Mouse (Mus musculus) intestine, embryonic 16.5 days (tissue): ENCODE results near the gene Hoxd3. TPM values are rescaled to one million over a fixed set of nuclear protein-coding genes. Genes with fewer than 3 reads are reported as not detected.
A peak's percentile ranks its signal among the peaks of the same experiment; 100 is the strongest.

Source experiments
- ATAC-seq: fragments of 200-750 bp; cut with Nextera tagmentation; 2 replicates; pipeline ENCODE4 v1.8.0; 2017; ENCODE audit warnings: moderate TSS enrichment, moderate library complexity
- H3K27ac ChIP-seq: fragments of 300-500 bp; sonication (generic); 2 replicates; pipeline ENCODE4 v1.5.1; 2014; ENCODE audit warnings: mild to moderate bottlenecking, low read length
- H3K27me3 ChIP-seq: fragments of 300-500 bp; sonication (generic); replicated peaks from 2 replicates; pipeline ENCODE4 v1.6.1; 2014; ENCODE audit warnings: low read length, control low read depth, mixed read lengths; ENCODE audit not compliant: control insufficient read depth, insufficient read depth
- H3K36me3 ChIP-seq: fragments of 300-500 bp; sonication (generic); 2 replicates; pipeline ENCODE4 v1.6.1; 2014; ENCODE audit warnings: low read length, control low read depth; ENCODE audit not compliant: control insufficient read depth, insufficient read depth
- H3K4me1 ChIP-seq: fragments of 300-500 bp; sonication (generic); 2 replicates; pipeline ENCODE4 v1.6.1; 2014; ENCODE audit warnings: low read length, control low read depth, mixed read lengths; ENCODE audit not compliant: control insufficient read depth, insufficient read depth
- H3K4me2 ChIP-seq: fragments of 300-500 bp; sonication (generic); 2 replicates; pipeline ENCODE4 v1.6.1; 2014; ENCODE audit warnings: low read depth, low read length, control low read depth
- H3K4me3 ChIP-seq: fragments of 300-500 bp; sonication (generic); 2 replicates; pipeline ENCODE4 v1.5.1; 2014; ENCODE audit warnings: mild to moderate bottlenecking, low read length
- H3K9ac ChIP-seq: fragments of 300-500 bp; sonication (generic); 2 replicates; pipeline ENCODE4 v1.6.1; 2014; ENCODE audit warnings: low read depth, low read length
- H3K9me3 ChIP-seq: fragments of 300-500 bp; sonication (generic); 2 replicates; pipeline ENCODE4 v1.6.1; 2016; ENCODE audit warnings: low read length, control low read depth; ENCODE audit not compliant: control insufficient read depth
- WGBS: fragments of 180-500 bp; shearing (Covaris S2); extraction: QIAGEN DNeasy Blood & Tissue Kit; methylation state at CpG from one replicate; pipeline ENCODE4 v1.1.7; 2014; 5-methylcytosine and 5-hydroxymethylcytosine counted together
- polyA plus RNA-seq: library from polyadenylated mRNA; unstranded; fragments of >200 nt; fragmentation: Nextera tagmentation; extraction: Ambion mirVana; gene quantifications from 2 replicates; pipeline ENCODE4 v1.2.1, GENCODE M21; 2015

Gene Hoxd3
- polyA plus RNA-seq, 1 experiment from 2014 or later, result 15.1 TPM

DNA sequence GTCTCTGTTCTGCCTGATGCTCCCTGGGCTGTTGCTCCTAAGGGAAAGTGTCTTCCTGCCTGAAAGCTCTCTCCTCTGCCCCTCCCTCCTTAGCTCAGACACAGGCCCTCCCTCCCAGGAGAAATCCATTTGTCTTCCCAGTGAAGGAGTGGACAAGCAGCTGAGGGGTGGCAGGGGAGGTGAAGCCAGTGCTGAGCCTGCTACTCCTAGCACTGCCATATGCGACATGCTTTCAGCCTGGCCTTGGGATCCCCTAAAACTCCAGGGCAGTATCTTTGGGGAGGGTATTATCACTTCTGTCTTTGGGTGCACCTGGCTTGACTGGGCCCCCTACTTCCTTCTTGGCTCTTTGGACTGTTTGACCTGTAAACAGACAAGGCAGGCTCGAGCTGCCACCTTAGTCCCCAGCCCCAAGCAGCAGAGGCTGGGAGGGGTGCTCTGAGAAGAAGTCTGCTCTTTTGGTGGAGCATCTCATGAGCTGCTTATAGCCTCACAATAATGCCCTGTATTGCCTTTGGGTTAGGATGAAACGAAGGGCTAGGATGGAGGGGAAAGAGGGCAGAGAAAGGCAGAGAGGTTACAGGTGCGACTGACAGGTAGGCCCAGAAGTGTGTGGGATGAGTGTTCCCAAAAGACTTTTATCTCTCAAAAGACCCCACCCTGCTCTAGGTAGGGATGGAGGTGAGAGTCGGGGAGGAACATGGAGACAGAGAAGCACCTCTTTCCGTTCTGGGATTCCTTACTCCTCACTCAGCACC lies 34.0 kb downstream of the Hoxd3 start:
- Histone ChIP-seq H3K27me3 (peaks cover 71% of the 10 kb centered on the region), H3K4me3 (peak overlapping the region; percentile 26; the same call in 1 of the 2 replicates), H3K9me3 (no peaks in the 10 kb centered on the region), H3K4me2 (no peak overlapping the region), H3K4me1 (peaks cover 13% of the 10 kb centered on the region), H3K36me3 (no peaks in the 10 kb centered on the region), H3K9ac (no peak overlapping the region; the same call in 1 of the 2 replicates), H3K27ac (no peak overlapping the region)
- no peak for ATAC-seq
- WGBS, result 19% methylated on average over 6 of the region's 6 CpGs

DNA sequence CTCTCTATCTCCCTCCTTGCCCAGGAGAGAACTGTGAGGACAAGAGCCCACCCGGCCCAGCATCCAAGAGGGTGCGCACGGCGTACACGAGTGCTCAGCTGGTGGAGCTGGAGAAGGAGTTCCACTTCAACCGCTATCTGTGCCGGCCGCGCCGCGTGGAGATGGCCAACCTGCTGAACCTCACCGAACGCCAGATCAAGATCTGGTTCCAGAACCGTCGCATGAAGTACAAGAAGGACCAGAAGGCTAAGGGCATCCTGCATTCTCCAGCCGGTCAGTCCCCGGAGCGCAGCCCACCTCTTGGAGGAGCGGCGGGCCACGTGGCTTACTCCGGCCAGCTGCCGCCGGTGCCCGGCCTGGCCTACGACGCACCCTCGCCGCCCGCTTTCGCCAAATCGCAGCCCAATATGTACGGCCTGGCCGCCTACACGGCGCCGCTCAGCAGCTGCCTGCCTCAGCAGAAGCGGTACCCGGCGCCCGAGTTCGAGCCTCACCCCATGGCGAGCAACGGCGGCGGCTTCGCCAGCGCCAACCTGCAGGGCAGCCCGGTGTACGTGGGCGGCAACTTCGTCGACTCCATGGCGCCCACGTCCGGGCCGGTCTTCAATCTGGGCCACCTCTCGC lies 34.7 kb downstream of the Hoxd3 start:
- Histone ChIP-seq H3K27ac (no peak overlapping the region), H3K27me3 (peaks cover 73% of the 10 kb centered on the region), H3K4me2 (0 out of 2 replicates have a peak overlapping the region, but pooled peaks have one; percentile 2), H3K4me1 (peaks cover 13% of the 10 kb centered on the region), H3K36me3 (no peaks in the 10 kb centered on the region), H3K9me3 (no peaks in the 10 kb centered on the region), H3K4me3 (peak overlapping the region; percentile 26), H3K9ac (peak overlapping the region; percentile 31)
- ATAC-seq, result no peak
- WGBS, result 15% methylated on average over 58 of the region's 58 CpGs

DNA sequence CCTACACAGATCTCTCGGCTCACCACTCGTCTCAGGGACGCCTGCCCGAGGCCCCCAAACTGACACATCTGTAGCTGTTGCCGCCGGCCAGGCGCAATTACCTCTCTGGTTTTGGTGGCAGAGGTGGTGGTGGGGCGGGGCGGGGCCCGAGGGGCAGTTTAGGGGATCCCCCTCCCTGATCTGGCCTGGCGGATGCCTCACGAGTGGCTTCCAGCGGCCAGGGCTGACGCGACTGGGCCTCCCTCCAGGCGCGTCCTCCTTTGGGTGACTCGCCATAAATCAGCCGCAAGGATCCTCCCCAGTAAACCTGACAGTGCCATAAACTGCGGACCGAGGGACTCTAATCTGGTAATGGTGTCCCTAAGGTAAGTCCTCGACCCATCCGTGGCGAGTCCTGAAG lies 35.3 kb downstream of the Hoxd3 start:
- Histone ChIP-seq H3K36me3 (no peaks in the 10 kb centered on the region), H3K27ac (no peak overlapping the region), H3K9ac (peak overlapping the region; percentile 31), H3K27me3 (peaks cover 73% of the 10 kb centered on the region), H3K4me2 (peak overlapping the region; percentile 26; the same call in 1 of the 2 replicates), H3K9me3 (no peaks in the 10 kb centered on the region), H3K4me3 (peak overlapping the region; percentile 26), H3K4me1 (peaks cover 13% of the 10 kb centered on the region)
- 20% methylated on average over 24 of the region's 24 CpGs for WGBS
- ATAC-seq, result no peak

DNA sequence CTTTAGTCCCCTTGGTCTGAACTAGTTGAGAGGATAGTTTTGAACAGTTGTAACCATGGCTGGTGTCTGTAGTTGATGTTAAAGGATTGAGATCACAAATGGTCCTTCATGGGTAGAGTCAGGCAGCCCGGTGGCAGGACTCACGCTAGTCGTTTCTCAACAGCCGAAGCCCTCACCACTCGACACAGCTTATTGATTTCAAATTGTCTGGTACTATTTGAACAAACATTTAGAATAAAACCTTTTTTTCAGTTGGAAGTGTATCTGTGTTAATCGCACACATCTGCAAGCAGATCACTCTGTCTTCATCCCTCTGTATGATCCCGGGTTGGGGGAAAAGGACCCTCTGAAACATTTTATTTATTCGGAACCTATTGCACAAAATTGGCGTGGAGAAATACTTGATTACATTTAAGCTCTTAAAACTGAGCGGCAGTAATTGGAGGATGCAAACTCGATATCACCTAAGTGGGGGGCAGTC lies 36.0 kb downstream of the Hoxd3 start:
- no peaks in the 10 kb centered on the region for H3K36me3 ChIP-seq
- H3K4me2 ChIP-seq, result no peak overlapping the region
- peaks cover 15% of the 10 kb centered on the region for H3K4me1 ChIP-seq
- H3K9me3 ChIP-seq, result no peaks in the 10 kb centered on the region
- H3K4me3 ChIP-seq, result no peak overlapping the region
- no peak overlapping the region for H3K9ac ChIP-seq
- WGBS, result 42% methylated on average over 11 of the region's 11 CpGs
- peaks cover 80% of the 10 kb centered on the region for H3K27me3 ChIP-seq
- no peak for ATAC-seq
- H3K27ac ChIP-seq, result no peak overlapping the region

DNA sequence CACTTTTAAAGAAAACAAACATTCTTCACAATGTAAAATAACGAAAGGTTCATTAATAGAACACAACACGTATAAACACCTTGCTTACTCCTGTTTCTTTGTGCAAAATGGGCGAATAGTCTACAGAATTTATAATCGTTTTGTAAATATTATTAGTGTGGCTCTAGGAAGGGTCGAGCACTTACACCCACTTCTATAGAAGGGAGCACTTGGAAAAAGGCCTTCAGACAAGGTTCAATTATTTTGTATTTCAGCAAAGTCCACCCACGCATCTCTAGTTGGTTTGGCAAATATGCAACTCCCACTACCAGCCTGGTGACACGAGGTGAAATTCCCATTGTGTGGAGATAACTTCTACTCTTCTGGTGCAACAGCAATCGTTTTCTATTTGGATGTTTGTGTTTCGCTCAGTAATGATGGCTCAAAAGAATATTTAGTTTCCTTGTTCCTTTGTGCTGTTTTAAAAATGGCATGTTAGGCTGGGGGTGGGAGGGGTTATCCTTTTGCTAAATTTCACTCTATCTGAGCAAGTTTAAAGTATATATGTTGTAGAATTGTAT lies 36.8 kb downstream of the Hoxd3 start:
- Histone ChIP-seq H3K9me3 (no peaks in the 10 kb centered on the region), H3K4me2 (no peak overlapping the region), H3K27me3 (peaks cover 83% of the 10 kb centered on the region), H3K4me3 (no peak overlapping the region), H3K4me1 (peaks cover 18% of the 10 kb centered on the region), H3K9ac (no peak overlapping the region), H3K36me3 (no peaks in the 10 kb centered on the region), H3K27ac (no peak overlapping the region)
- ATAC-seq, result no peak
- 31% methylated on average over 9 of the region's 9 CpGs for WGBS

DNA sequence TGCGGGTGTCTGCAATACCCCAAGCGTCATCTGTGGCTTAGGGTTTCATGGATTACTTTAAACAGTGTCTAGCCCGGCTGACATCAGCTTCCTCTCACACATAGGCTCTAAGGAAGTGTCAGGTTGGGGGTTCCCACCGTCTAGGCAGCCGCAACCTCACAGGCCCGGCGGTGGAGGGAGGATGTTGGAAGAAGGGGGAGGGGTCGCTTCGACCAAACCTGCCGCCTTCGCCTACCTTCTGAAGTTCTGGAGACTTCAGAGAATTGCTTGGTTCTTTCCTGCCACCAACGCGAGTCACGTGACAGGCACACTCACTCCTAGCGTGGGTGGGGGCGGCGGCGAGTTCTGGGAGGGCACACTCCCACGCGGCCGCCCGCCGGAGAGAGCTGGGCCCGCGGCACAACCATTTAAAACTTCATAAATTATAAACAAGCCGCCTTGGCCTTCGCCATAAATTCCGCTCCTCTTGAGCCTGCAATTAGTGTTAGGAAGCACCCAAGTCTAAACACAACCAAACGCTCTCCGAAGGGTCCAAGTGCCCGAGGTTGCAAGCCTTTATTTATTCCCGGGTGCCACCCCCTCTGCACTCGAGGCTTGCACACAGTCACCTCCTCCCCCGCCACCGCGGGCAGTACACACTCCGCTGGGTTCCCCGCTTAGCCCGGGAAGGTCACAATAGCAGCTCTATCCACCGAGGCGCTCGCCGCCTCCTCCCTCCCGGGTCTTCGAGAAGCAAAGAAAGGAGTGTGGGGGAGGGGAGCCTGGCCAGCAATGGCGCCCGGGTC lies 37.8 kb downstream of the Hoxd3 start:
- ATAC-seq, result peak; percentile 61
- Histone ChIP-seq H3K36me3 (no peaks in the 10 kb centered on the region), H3K27me3 (peaks cover 83% of the 10 kb centered on the region), H3K9me3 (no peaks in the 10 kb centered on the region), H3K4me1 (peaks cover 18% of the 10 kb centered on the region), H3K4me3 (peak overlapping the region; percentile 32), H3K9ac (peak overlapping the region; percentile 42; the same call in 1 of the 2 replicates), H3K4me2 (peak overlapping the region; percentile 59), H3K27ac (peak overlapping the region; percentile 7; the same call in 1 of the 2 replicates)
- 2% methylated on average over 47 of the region's 47 CpGs for WGBS

DNA sequence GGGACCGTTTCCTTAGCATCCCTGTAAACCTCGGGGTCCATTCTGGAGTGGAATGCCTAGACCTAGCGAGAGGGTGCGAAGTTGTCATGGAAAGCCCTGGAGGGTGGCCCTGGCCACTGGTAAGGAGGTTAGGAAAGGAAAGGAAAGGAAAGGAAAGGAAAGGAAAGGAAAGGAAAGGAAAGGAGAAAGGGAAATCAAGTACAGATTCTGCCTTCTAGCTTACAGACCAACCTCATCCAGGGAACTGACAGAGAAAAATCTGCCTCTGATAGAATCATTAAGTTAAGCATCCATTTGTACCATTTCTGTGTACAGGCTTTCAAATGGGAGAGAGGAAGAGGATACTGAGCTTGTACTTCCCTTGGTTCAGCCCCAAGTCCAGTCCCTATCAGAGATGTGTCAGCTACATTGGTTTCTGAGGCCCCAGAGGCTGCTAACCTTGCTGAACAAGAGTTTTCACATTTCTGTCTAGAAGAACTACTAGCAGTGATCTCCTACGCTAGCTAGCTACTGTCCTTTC lies 39.1 kb downstream of the Hoxd3 start:
- no peak overlapping the region for H3K4me2 ChIP-seq

DNA sequence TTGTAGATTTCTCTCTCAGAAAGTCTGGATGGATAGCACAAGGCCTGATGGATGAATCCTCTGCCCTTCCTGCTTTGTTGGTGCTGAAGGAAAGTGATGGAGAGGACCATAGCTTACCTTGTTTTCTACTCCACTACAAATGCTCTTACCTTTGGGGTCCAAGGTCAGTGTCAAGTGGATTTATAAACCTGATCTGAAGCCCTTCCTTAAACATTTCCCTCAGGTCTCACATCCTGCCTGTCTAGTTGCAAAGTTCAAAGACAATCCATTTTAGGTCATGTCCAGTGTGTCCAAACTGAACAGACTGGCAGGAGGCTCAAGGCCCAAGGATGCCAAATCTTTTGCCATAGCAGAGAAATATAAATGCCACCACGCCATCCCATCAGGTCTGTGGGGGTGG lies 40.1 kb downstream of the Hoxd3 start:
- H3K27me3 ChIP-seq, result peaks cover 65% of the 10 kb centered on the region
- no peak for ATAC-seq

More for the DNA sequence above, 39.1 kb downstream of the Hoxd3 start:
- no peak overlapping the region for H3K27ac ChIP-seq
- 50% methylated on average over 5 of the region's 5 CpGs for WGBS
- no peak overlapping the region for H3K9ac ChIP-seq
- no peak for ATAC-seq
- peaks cover 75% of the 10 kb centered on the region for H3K27me3 ChIP-seq
- H3K4me3 ChIP-seq, result no peak overlapping the region
- no peaks in the 10 kb centered on the region for H3K36me3 ChIP-seq
- H3K4me1 ChIP-seq, result peaks cover 18% of the 10 kb centered on the region
- no peaks in the 10 kb centered on the region for H3K9me3 ChIP-seq

More for the DNA sequence above, 40.1 kb downstream of the Hoxd3 start:
- Histone ChIP-seq H3K9ac (no peak overlapping the region), H3K36me3 (no peaks in the 10 kb centered on the region), H3K4me3 (no peak overlapping the region), H3K27ac (no peak overlapping the region), H3K9me3 (no peaks in the 10 kb centered on the region), H3K4me1 (peaks cover 14% of the 10 kb centered on the region), H3K4me2 (no peak overlapping the region)
- 82% methylated on average over 1 of the region's 1 CpGs for WGBS
